Mouse (Mus musculus): ENCODE data around the gene Orai2. TPM values are rescaled to one million over a fixed set of nuclear protein-coding genes. Genes with fewer than 3 reads are reported as not detected.

Gene Orai2
- total and polyA plus RNA-seq, 2 experiments, result 1.1 to 1.4 TPM

DNA sequence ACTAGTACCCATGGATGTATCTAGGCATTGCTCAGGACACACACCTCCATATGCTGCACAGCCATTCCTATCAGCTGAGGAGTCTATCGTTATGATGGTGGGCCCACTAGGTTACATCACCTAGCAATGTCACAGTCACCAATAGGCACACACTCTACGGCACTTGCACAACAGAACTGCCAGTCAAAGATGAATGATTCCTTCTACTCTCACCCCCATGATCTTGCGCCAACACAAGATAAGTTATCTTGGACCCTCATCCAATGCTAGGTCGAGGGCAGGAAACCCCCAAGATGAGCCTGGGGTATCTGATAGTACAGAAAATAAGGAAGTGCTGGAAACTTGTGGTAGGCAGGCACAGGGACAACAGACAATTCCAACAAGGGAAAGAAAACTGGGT is 12.3 kb upstream of the Orai2 start:
- no peak overlapping the region for H3K4me3 ChIP-seq (ENCODE audit: insufficient read depth, low read depth, low read length)
- H3K4me1 ChIP-seq (ENCODE audit: control insufficient read depth, insufficient read depth, low read length), result no peaks in the 10 kb centered on the region
- no peaks in the 10 kb centered on the region for H3K79me2 ChIP-seq (ENCODE audit: control insufficient read depth, insufficient read depth, low read length)
- H3K27me3 ChIP-seq (ENCODE audit: control insufficient read depth, insufficient read depth, low read length), result no peaks in the 10 kb centered on the region
- no peak overlapping the region for H3K9ac ChIP-seq (ENCODE audit: low read depth, low read length)
- H3K36me3 ChIP-seq (ENCODE audit: control insufficient read depth, insufficient read depth, low read length), result peaks cover 8% of the 10 kb centered on the region
- DNase-seq (ENCODE audit: extremely low read depth, low read depth, low spot score), result no peak
- H3K27ac ChIP-seq (replicated peaks; ENCODE audit: insufficient read depth, low read depth, low read length), result no peak overlapping the region
- WGBS, result 86% methylated on average over 4 of the region's 4 CpGs
- TF ChIP-seq CTCF (IDR thresholded peaks at IDR 0.05; ENCODE audit: low read depth, low read length) (no peak), POLR2A (IDR thresholded peaks at IDR 0.05; ENCODE audit: extremely low read depth, insufficient read depth, low read length) (no peak)

DNA sequence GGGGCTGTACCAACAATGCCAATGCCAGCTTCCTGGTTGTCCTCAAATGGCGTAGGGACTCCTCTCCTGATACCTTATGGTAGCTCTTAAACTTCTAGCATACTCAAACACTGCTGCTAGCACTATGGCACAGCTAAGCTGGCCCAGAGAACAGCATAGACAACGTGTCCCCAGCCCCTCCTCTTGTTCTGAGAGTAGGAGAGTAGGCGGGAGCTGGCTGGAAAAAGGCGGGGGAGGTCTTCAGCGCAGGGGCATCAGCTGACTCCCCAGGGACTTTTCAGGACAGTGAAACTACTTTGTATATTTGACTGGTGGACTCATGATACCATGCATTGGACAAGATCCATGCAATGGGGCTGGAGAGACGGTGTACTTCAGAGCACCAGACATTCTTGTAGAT is 11.5 kb upstream of the Orai2 start:
- WGBS, result 93% methylated on average over 6 of the region's 6 CpGs
- H3K4me1 ChIP-seq (ENCODE audit: control insufficient read depth, insufficient read depth, low read length), result no peaks in the 10 kb centered on the region
- DNase-seq (ENCODE audit: extremely low read depth, low read depth, low spot score), result no peak
- no peaks in the 10 kb centered on the region for H3K79me2 ChIP-seq (ENCODE audit: control insufficient read depth, insufficient read depth, low read length)
- H3K9ac ChIP-seq (ENCODE audit: low read depth, low read length), result no peak overlapping the region
- no peaks in the 10 kb centered on the region for H3K27me3 ChIP-seq (ENCODE audit: control insufficient read depth, insufficient read depth, low read length)
- H3K27ac ChIP-seq (replicated peaks; ENCODE audit: insufficient read depth, low read depth, low read length), result no peak overlapping the region
- TF ChIP-seq POLR2A (IDR thresholded peaks at IDR 0.05; ENCODE audit: extremely low read depth, insufficient read depth, low read length) (no peak), CTCF (IDR thresholded peaks at IDR 0.05; ENCODE audit: low read depth, low read length) (no peak)
- H3K36me3 ChIP-seq (ENCODE audit: control insufficient read depth, insufficient read depth, low read length), result peaks cover 8% of the 10 kb centered on the region; the same call in 1 of the 2 replicates
- H3K4me3 ChIP-seq (ENCODE audit: insufficient read depth, low read depth, low read length), result no peak overlapping the region

DNA sequence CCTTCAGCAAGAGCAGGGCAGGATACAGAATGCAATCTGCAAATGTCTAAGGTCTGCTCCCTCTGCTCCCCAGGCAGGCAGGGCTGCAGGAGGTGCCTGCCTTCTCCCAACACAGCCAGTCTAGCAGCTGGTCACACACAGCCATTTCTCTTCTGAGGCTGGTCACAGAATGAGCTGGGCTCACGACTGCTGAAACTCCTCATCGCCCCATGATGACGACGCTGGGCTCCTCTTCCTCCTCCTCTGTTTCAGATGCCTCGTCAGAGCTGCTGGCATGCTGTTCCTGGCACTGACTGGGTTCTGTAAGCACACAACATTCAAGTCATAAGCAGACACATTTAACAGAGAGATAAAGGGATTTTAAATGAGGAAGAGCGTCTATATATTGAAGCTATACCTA is 10.7 kb upstream of the Orai2 start:
- Histone ChIP-seq H3K4me3 (ENCODE audit: insufficient read depth, low read depth, low read length) (no peak overlapping the region), H3K4me1 (ENCODE audit: control insufficient read depth, insufficient read depth, low read length) (no peaks in the 10 kb centered on the region), H3K79me2 (ENCODE audit: control insufficient read depth, insufficient read depth, low read length) (no peaks in the 10 kb centered on the region), H3K9ac (ENCODE audit: low read depth, low read length) (no peak overlapping the region), H3K27ac (replicated peaks; ENCODE audit: insufficient read depth, low read depth, low read length) (no peak overlapping the region), H3K27me3 (ENCODE audit: control insufficient read depth, insufficient read depth, low read length) (no peaks in the 10 kb centered on the region), H3K36me3 (ENCODE audit: control insufficient read depth, insufficient read depth, low read length) (peaks cover 8% of the 10 kb centered on the region; the same call in 1 of the 2 replicates)
- WGBS, result 91% methylated on average over 6 of the region's 6 CpGs
- DNase-seq (ENCODE audit: extremely low read depth, low read depth, low spot score), result no peak
- TF ChIP-seq POLR2A (IDR thresholded peaks at IDR 0.05; ENCODE audit: extremely low read depth, insufficient read depth, low read length) (no peak), CTCF (IDR thresholded peaks at IDR 0.05; ENCODE audit: low read depth, low read length) (no peak)

DNA sequence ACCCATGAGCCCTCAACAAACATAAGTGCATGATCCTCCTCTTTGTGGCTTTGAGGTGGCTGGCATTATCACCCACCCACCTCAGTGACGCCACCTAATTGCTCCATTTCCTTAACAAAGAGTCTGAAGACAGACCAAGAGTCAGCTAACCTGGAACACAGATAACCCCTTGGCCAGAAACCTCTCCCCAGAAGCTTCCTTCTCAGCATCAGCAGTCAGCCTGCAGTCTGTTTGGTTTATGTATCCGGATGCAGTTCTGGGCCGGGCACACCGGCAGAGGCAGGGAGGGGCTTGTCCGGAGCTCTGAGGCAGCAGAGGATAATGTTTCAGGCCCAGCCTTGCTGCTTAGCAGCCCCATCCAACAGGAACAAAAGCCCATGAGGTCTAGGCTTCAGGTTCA is 9.1 kb upstream of the Orai2 start:
- WGBS, result 86% methylated on average over 5 of the region's 5 CpGs
- Histone ChIP-seq H3K27ac (replicated peaks; ENCODE audit: insufficient read depth, low read depth, low read length) (no peak overlapping the region), H3K4me1 (ENCODE audit: control insufficient read depth, insufficient read depth, low read length) (no peaks in the 10 kb centered on the region), H3K27me3 (ENCODE audit: control insufficient read depth, insufficient read depth, low read length) (no peaks in the 10 kb centered on the region), H3K79me2 (ENCODE audit: control insufficient read depth, insufficient read depth, low read length) (no peaks in the 10 kb centered on the region), H3K9ac (ENCODE audit: low read depth, low read length) (no peak overlapping the region), H3K36me3 (ENCODE audit: control insufficient read depth, insufficient read depth, low read length) (peaks cover 8% of the 10 kb centered on the region; the same call in 1 of the 2 replicates), H3K4me3 (ENCODE audit: insufficient read depth, low read depth, low read length) (no peak overlapping the region)
- no peak for TF ChIP-seq CTCF (IDR thresholded peaks at IDR 0.05; ENCODE audit: low read depth, low read length)
- TF ChIP-seq POLR2A (IDR thresholded peaks at IDR 0.05; ENCODE audit: extremely low read depth, insufficient read depth, low read length), result no peak
- no peak for DNase-seq (ENCODE audit: extremely low read depth, low read depth, low spot score)

DNA sequence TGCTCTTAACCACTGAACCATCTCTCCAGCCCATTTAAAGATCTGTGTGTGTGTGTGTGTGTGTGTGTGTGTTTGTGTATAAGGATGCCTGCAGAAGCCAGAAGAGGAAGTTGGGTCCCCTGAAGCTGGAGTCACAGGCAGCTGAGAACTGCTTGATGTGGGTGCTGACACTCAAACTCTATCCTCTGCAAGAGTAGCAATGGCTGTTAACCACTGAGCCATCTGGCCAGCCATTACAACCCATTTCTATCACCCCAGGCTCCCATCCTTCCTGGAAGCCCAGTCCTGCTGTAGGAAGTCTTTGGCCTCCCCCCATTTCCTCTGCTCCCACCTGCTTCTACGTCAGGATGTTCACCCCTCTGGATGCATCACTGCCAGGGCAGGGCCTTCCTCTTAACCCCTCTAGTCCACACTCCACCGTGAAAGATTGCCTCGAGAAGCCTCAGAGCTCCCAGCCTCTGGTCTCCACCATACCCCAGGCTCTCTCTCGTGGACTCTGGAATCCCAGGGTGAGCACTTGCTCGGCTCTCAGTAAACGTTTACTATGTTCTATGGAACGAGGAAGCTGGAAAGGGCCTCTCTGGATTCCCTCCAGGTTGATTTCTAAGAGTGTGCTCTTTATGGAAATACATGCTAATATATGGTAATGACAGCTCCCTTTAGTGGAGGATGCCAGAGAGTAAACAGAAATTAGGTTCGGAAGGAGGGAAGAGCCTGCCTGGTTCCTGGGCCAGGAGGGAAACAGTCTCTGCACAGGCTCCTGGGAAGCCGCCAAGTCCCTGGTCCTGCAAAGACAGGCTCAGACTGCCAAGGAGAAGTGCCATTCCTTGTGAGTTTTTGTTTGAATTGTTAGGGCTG is 3.3 kb upstream of the Orai2 start:
- H3K27ac ChIP-seq (replicated peaks; ENCODE audit: insufficient read depth, low read depth, low read length), result no peak overlapping the region; the same call in 1 of the 2 replicates
- TF ChIP-seq CTCF (IDR thresholded peaks at IDR 0.05; ENCODE audit: low read depth, low read length) (no peak), POLR2A (IDR thresholded peaks at IDR 0.05; ENCODE audit: extremely low read depth, insufficient read depth, low read length) (no peak)
- 33% methylated on average over 9 of the region's 9 CpGs for whole genome bisulfite sequencing
- H3K36me3 ChIP-seq (ENCODE audit: control insufficient read depth, insufficient read depth, low read length), result no peaks in the 10 kb centered on the region
- peaks cover 13% of the 10 kb centered on the region for H3K4me1 ChIP-seq (ENCODE audit: control insufficient read depth, insufficient read depth, low read length)
- no peak overlapping the region for H3K4me3 ChIP-seq (ENCODE audit: insufficient read depth, low read depth, low read length)
- H3K9ac ChIP-seq (ENCODE audit: low read depth, low read length), result no peak overlapping the region
- H3K79me2 ChIP-seq (ENCODE audit: control insufficient read depth, insufficient read depth, low read length), result no peaks in the 10 kb centered on the region
- no peak for DNase-seq (ENCODE audit: extremely low read depth, low read depth, low spot score)
- H3K27me3 ChIP-seq (ENCODE audit: control insufficient read depth, insufficient read depth, low read length), result no peaks in the 10 kb centered on the region

DNA sequence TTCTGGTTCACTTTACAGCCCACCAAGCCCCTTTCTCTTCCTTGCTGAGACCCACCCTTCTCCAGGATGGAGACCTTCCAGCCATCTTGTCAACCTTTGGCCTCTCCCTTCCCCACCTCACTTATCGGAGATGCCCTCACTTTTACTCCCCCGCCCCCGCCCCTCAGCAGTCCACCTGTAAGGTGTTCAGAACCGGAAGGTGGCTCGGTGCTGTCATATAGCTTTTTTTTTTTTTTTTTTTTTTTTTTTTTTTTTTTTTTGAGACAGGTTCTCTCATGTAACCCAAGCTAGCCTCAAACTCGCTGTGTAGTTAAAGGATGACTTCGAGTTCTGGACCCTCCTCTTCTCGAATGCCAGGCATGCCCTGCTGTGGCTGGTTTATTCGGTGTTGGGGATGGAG is 2.4 kb upstream of the Orai2 start:
- H3K9ac ChIP-seq (ENCODE audit: low read depth, low read length), result no peak overlapping the region
- peaks cover 13% of the 10 kb centered on the region for H3K4me1 ChIP-seq (ENCODE audit: control insufficient read depth, insufficient read depth, low read length)
- H3K4me3 ChIP-seq (ENCODE audit: insufficient read depth, low read depth, low read length), result no peak overlapping the region
- no peak overlapping the region for H3K27ac ChIP-seq (replicated peaks; ENCODE audit: insufficient read depth, low read depth, low read length)
- TF ChIP-seq CTCF (IDR thresholded peaks at IDR 0.05; ENCODE audit: low read depth, low read length), result no peak
- no peak for TF ChIP-seq POLR2A (IDR thresholded peaks at IDR 0.05; ENCODE audit: extremely low read depth, insufficient read depth, low read length)
- H3K79me2 ChIP-seq (ENCODE audit: control insufficient read depth, insufficient read depth, low read length), result no peaks in the 10 kb centered on the region
- 85% methylated on average over 9 of the region's 9 CpGs for WGBS
- no peaks in the 10 kb centered on the region for H3K27me3 ChIP-seq (ENCODE audit: control insufficient read depth, insufficient read depth, low read length)
- no peaks in the 10 kb centered on the region for H3K36me3 ChIP-seq (ENCODE audit: control insufficient read depth, insufficient read depth, low read length)
- no peak for DNase-seq (ENCODE audit: extremely low read depth, low read depth, low spot score)
